Mouse (Mus musculus) forebrain, embryonic 16.5 days (tissue): ENCODE data around the gene Pak4. TPM values are rescaled to one million over a fixed set of nuclear protein-coding genes. Genes with fewer than 3 reads are reported as not detected.
"Not testable (repeated sequence)": the region's sequence is repeated elsewhere in the genome, so short reads cannot be mapped to it uniquely, and the experiment has no call there.

Experiments used
- ATAC-seq: fragments of 200-750 bp; cut with Nextera tagmentation; 2 replicates; pipeline ENCODE4 v1.8.0; 2017; ENCODE audit warnings: mild to moderate bottlenecking, moderate library complexity
- H3K27ac ChIP-seq: fragments of 300-500 bp; sonication (generic); 2 replicates; pipeline ENCODE4 v1.5.1; 2014; ENCODE audit warnings: low read length, control low read depth
- H3K27me3 ChIP-seq: fragments of 300-500 bp; sonication (generic); replicated peaks from 2 replicates; pipeline ENCODE4 v1.6.1; 2014; ENCODE audit warnings: low read length; ENCODE audit not compliant: control insufficient read depth, insufficient read depth
- H3K36me3 ChIP-seq: fragments of 300-500 bp; sonication (generic); 2 replicates; pipeline ENCODE4 v1.6.1; 2014; ENCODE audit not compliant: control insufficient read depth, insufficient read depth
- H3K4me1 ChIP-seq: fragments of 300-500 bp; sonication (generic); replicated peaks from 2 replicates; pipeline ENCODE4 v1.6.1; 2014; ENCODE audit warnings: low read length; ENCODE audit not compliant: control insufficient read depth, insufficient read depth
- H3K4me2 ChIP-seq: fragments of 300-500 bp; sonication (generic); 2 replicates; pipeline ENCODE4 v1.6.1; 2014; ENCODE audit warnings: mild to moderate bottlenecking, low read length, control low read depth
- H3K4me3 ChIP-seq: fragments of 300-500 bp; sonication (generic); replicated peaks from 2 replicates; pipeline ENCODE4 v1.5.1; 2014; ENCODE audit warnings: mild to moderate bottlenecking, low read length, control low read depth
- H3K9ac ChIP-seq: fragments of 300-500 bp; sonication (generic); replicated peaks from 2 replicates; pipeline ENCODE4 v1.6.1; 2014; ENCODE audit warnings: low read depth, low read length, control low read depth
- H3K9me3 ChIP-seq: fragments of 300-500 bp; sonication (generic); 2 replicates; pipeline ENCODE4 v1.6.1; 2016; ENCODE audit warnings: low read length; ENCODE audit not compliant: control insufficient read depth
- WGBS: fragments of 180-500 bp; shearing (Covaris S2); extraction: QIAGEN DNeasy Blood & Tissue Kit; methylation state at CpG from one replicate; pipeline ENCODE4 v1.1.7; 2014; 5-methylcytosine and 5-hydroxymethylcytosine counted together
- polyA plus RNA-seq: library from polyadenylated mRNA; unstranded; fragments of >200 nt; fragmentation: Nextera tagmentation; extraction: Ambion mirVana; gene quantifications from 2 replicates; pipeline ENCODE4 v1.2.1, GENCODE M21; 2015

Gene Pak4
- polyA plus RNA-seq, 1 experiment from 2014 or later: 26.7 TPM

DNA sequence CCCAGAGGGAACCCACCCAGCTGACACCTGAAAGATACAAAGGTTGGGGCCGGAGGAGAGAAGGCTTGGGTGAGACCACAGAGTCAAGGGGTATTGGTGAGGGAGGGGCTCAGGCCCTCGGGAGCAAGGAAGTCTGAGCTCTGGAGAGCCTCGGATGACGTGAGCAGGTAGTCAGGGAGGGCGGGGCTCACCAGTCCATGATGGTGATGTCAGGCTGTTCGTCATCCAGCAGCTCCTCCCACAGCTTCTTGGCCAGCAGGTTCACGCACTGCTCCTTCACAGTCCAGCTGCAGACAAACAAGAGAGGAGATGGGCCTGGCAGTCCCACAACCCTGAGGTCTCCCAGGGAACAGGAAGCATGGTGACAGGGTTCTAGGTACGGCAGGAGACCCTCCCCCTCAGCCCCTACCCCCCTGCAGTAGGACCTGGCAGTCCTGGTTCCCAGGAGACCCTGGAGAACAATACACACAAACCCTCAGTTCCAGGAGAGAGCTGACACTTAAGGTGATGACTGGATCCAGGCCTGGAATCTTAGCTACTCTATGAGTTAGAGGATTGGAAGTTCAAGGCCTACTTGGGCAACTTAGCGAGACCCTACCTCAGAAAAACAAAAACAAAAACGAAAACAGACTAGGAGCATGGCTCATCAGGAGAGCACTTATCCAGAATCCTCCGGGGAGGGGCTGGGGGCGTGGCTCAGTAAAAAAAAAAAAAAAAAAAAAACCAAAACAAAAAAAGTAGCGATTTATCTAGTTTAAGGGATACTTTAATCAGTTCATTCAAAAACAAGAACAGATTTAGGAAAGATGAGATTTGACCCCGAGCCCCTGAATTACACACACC lies 52.7 kb downstream of the Pak4 start:
- Histone ChIP-seq H3K4me3 (no peak overlapping the region), H3K36me3 (no peaks in the 10 kb centered on the region), H3K4me2 (no peak overlapping the region), H3K27ac (no peak overlapping the region), H3K27me3 (peaks cover 31% of the 10 kb centered on the region), H3K9ac (no peak overlapping the region), H3K9me3 (no peaks in the 10 kb centered on the region), H3K4me1 (peaks cover 8% of the 10 kb centered on the region)
- WGBS: 28% methylated on average over 14 of the region's 14 CpGs
- ATAC-seq: no peak

DNA sequence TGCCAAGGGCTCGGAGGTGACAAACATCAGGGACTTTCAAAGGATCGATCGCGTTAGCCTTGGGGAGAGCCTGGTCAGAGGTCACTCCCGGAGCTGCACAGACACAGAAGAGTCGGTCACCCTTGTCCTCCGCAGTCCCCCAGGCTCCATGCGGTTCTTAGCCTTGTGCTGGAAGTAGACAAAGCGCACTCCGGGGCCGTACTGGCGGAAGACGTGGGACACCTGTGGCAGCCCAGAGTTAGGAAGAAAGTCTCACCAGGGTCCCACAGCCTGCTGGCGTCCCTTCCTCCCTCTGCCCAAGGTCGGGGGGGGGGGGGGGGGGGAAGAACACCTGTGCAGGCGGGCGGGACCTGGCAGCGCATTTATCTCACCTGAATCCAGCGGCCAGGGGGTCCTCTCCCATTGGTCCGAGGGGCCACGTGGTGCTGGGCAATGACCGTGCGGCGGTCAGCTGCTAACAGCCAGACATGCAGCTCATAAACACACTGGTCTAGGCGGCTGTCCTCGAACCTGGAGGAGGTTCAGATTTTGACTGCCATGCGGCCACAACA lies 53.9 kb downstream of the Pak4 start:
- 4% methylated on average over 25 of the region's 27 CpGs for WGBS
- Histone ChIP-seq H3K27me3 (peaks cover 31% of the 10 kb centered on the region), H3K9ac (no peak overlapping the region), H3K4me1 (peaks cover 8% of the 10 kb centered on the region), H3K4me3 (no peak overlapping the region), H3K9me3 (no peaks in the 10 kb centered on the region), H3K36me3 (no peaks in the 10 kb centered on the region), H3K27ac (no peak overlapping the region), H3K4me2 (no peak overlapping the region)
- no peak for ATAC-seq

DNA sequence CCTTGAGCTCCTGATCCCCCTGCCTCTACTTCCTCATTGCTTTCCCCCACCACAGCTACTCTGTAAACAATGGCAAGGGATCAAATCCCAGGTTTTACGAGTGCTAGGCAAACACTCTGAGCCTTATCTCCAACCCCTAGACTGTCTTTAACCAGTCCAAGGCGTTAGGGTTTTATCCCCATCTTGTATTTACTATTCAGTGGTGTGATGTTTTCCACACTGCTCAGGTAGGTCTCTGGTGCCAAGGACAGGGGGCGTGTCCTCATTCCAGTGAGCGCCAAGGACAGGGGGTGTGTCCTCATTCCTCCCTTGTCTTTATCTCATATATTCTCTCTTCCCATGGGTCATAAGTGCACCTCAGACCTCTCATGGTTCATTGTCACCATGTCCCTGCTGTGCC lies 57.5 kb downstream of the Pak4 start, which contains the start of gene Sycn:
TSS of gene Sycn (plus strand) at position 360 of the 400 bp plus-strand sequence.
- H3K36me3 ChIP-seq: no peaks in the 10 kb centered on the region
- H3K4me2 ChIP-seq: no peak within 1 kb of the TSS
- no peak for ATAC-seq
- no peak within 1 kb of the TSS for H3K27ac ChIP-seq
- no peak within 1 kb of the TSS for H3K9ac ChIP-seq
- 85% methylated on average over 4 of the region's 4 CpGs for WGBS
- no peak within 1 kb of the TSS for H3K4me3 ChIP-seq
- no peaks in the 10 kb centered on the region for H3K9me3 ChIP-seq
- no peaks in the 10 kb centered on the region for H3K4me1 ChIP-seq
- H3K27me3 ChIP-seq: peaks cover 12% of the 10 kb centered on the region

DNA sequence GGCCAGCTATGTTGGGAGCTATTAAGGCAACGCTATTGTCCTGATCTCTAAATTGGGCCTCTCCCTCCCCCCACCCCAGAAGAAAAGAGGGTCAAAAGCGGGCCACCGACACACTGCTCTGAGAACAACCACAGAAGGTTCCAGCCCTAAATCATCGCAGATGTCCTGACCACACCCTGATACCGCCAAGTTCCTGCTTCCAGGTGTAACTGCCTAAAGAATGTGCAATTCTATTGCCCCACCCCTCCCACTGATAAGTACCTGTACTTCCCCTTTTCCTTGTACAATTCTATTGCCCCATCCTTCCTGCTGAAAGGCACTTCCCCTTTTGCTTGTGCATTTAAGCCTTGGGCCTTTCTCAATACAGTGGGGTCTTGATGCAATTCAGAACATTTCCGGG lies 59.1 kb downstream of the Pak4 start:
- not testable (repeated sequence) for H3K4me3 ChIP-seq, H3K27ac ChIP-seq, H3K27me3 ChIP-seq, H3K4me1 ChIP-seq, H3K9ac ChIP-seq, H3K4me2 ChIP-seq, H3K36me3 ChIP-seq, H3K9me3 ChIP-seq, ATAC-seq
- WGBS: 92% methylated on average over 6 of the region's 6 CpGs

DNA sequence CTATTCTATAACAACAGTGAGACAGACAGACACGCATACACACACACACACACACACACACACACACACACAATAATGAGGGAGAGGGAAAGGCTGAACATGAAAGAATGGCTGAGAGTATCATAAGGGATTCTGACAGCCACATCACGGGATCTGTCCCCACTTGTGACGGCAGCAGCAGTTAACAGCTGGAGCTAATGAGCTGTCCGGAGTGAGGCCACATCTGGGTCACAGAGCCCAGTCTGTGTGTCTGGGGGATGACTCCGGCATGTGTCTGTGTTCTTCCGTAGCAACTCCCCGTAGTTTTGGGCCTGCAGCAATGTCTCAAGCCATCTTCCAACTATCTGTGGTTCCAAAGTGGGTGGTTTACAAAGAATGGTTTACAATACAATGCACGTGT lies 66.0 kb downstream of the Pak4 start:
- 76% methylated on average over 8 of the region's 8 CpGs for WGBS
- no peak for ATAC-seq
- H3K27ac ChIP-seq: no peak overlapping the region

DNA sequence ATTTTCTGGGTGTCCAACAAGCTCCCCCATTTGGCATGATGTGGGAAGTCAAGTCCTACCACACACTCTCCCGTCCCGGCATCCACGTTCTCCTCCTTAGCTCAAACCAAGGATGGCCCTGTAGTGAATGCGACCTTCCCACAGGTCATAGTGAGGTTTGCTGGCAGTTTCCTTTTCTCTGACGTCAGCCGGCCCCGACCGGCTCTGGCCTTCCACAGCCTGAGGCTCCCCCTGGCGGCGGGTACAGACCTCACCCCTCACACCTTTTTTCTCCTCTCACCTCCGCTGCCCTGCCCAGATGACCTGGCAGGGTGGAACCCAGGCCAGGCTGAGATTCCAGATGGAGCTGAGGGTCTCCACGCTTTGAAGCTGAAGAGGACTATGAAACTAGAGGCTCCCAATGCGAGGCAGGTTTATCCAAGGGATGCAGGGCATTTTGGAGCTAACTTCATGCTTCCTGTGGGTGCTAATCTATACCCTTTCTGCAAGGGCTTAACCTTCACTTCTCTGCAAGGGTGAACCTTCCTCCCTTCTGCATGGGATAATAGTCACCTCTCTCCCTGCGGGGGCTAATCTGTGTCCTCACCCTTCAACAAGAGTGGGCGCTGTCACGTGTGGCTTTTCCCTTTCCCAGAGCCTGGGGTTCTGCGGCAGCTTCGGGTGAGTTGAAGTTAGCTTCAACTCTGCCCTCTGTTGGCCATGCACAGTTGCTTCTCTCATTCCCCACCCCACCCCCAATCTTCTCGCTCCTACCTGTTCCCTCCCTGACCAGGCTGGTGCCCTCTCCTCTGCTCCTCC lies 69.9 kb downstream of the Pak4 start:
- no peak for ATAC-seq
- H3K36me3 ChIP-seq: no peaks in the 10 kb centered on the region
- H3K9ac ChIP-seq: no peak overlapping the region
- no peaks in the 10 kb centered on the region for H3K9me3 ChIP-seq
- WGBS: 5% methylated on average over 19 of the region's 19 CpGs
- H3K4me2 ChIP-seq: no peak overlapping the region
- no peak overlapping the region for H3K27ac ChIP-seq
- no peaks in the 10 kb centered on the region for H3K27me3 ChIP-seq
- H3K4me3 ChIP-seq: no peak overlapping the region
- no peaks in the 10 kb centered on the region for H3K4me1 ChIP-seq

More for the DNA sequence above, 66.0 kb downstream of the Pak4 start:
- H3K9ac ChIP-seq: no peak overlapping the region
- H3K36me3 ChIP-seq: no peaks in the 10 kb centered on the region
- no peak overlapping the region for H3K4me2 ChIP-seq
- no peak overlapping the region for H3K4me3 ChIP-seq
- no peaks in the 10 kb centered on the region for H3K4me1 ChIP-seq
- no peaks in the 10 kb centered on the region for H3K9me3 ChIP-seq
- no peaks in the 10 kb centered on the region for H3K27me3 ChIP-seq

DNA sequence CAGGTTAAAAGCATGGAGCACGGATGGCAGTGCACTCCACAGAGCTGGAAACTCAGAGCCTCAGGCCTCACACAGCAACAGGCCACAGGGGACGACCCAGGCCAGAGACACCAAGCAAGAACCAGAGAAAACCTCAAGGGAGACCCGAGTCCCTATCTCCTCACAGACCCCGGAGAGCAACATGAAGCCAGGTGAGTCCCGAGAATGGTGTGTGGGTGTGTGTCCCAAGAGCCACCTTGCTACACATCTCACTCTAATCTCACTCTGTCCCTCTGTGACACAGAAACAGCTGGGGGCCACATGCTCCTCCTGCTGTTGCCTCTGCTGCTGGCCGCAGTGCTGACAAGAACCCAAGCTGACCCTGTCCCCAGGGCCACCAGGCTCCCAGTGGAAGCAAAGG lies 75.4 kb downstream of the Pak4 start, which contains the start of gene Ifnl3:
TSS of gene Ifnl3 (plus strand) at position 301 of the 400 bp plus-strand sequence.
- not testable (repeated sequence) for H3K9me3 ChIP-seq, ATAC-seq, H3K4me1 ChIP-seq, H3K4me3 ChIP-seq, H3K27ac ChIP-seq, H3K36me3 ChIP-seq, H3K27me3 ChIP-seq, H3K4me2 ChIP-seq, H3K9ac ChIP-seq
- 72% methylated on average over 5 of the region's 6 CpGs for WGBS

DNA sequence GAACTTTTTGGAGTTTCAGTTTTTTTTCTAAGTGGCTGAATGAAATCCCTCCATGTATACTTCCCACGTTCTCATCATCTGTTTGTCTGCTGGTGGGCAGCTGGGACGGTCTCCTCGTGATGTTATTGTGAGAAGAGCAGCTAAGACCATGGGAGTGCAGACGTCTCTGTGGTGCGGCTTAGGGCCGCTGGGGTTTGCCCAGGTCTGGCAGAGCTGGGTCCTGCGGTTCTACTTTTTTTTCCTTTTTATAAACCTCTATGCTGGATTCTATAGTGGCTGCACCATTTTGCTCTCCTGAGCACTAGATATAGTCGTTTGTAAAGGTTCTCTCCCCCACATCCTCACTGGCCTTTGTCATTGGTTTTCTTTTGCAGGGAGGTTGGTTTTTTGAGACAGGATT lies 86.5 kb downstream of the Pak4 start:
- Histone ChIP-seq H3K4me3 (no peak overlapping the region), H3K27ac (no peak overlapping the region), H3K4me2 (no peak overlapping the region), H3K9me3 (no peaks in the 10 kb centered on the region), H3K27me3 (no peaks in the 10 kb centered on the region), H3K9ac (no peak overlapping the region), H3K4me1 (no peaks in the 10 kb centered on the region), H3K36me3 (no peaks in the 10 kb centered on the region)
- 68% methylated on average over 8 of the region's 8 CpGs for WGBS
- ATAC-seq: no peak

DNA sequence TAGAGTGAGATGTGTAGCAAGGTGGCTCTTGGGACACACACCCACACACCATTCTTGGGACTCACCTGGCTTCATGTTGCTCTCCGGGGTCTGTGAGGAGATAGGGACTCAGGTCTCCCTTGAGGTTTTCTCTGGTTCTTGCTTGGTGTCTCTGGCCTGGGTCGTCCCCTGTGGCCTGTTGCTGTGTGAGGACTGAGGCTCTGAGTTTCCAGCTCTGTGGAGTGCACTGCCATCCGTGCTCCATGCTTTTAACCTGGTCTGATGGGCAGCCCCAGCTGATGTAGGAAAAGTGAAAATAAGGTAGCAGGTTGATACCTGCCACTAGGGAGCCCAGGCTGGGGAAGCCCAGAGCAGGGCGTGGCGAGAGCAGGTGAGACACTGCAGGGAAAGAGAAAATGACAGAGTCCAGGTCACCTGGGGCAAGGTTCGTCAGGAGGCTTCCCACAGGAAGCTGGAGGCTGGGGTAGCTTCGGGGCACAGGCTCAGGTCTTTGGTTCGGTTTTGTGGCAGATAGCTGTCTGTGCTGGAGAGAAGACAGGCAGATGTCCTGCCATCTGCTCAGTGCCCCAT lies 87.5 kb downstream of the Pak4 start, which contains the start of gene Ifnl2:
TSS of gene Ifnl2 (minus strand) at position 51 of the 570 bp plus-strand sequence.
- not testable (repeated sequence) for ATAC-seq, H3K9me3 ChIP-seq, H3K4me1 ChIP-seq, H3K36me3 ChIP-seq, H3K27me3 ChIP-seq, H3K4me3 ChIP-seq, H3K27ac ChIP-seq, H3K9ac ChIP-seq, H3K4me2 ChIP-seq
- 63% methylated on average over 8 of the region's 8 CpGs for WGBS
